Mouse (Mus musculus) embryonic facial prominence, embryonic 11.5 days (tissue): ENCODE data around the gene Gnb2. TPM values are rescaled to one million over a fixed set of nuclear protein-coding genes. Genes with fewer than 3 reads are reported as not detected.
A peak's percentile ranks its signal among the peaks of the same experiment; 100 is the strongest.

Experiments
- ATAC-seq: fragments of 200-750 bp; cut with Nextera tagmentation; replicated peaks from 2 replicates; pipeline ENCODE4 v1.8.0; 2017; ENCODE audit warnings: low read depth; ENCODE audit not compliant: insufficient number of reproducible peaks, low FRiP score, low TSS enrichment
- DNase-seq: peaks from one replicate; pipeline ENCODE4 v3.0.0-alpha.2; 2015; ENCODE audit warnings: low spot score
- H3K27ac ChIP-seq: fragments of 300-500 bp; sonication (generic); replicated peaks from 2 replicates; pipeline ENCODE4 v1.5.1; 2014; ENCODE audit warnings: mild to moderate bottlenecking, low read depth, low read length, control low read depth
- H3K27me3 ChIP-seq: fragments of 300-500 bp; sonication (generic); 2 replicates; pipeline ENCODE4 v1.6.1; 2014; ENCODE audit warnings: mild to moderate bottlenecking, low read length, moderate library complexity, mixed read lengths; ENCODE audit not compliant: control insufficient read depth, insufficient read depth
- H3K36me3 ChIP-seq: fragments of 300-500 bp; sonication (generic); replicated peaks from 2 replicates; pipeline ENCODE4 v1.6.1; 2014; ENCODE audit warnings: low read depth, mild to moderate bottlenecking, low read length, moderate library complexity, mixed read lengths; ENCODE audit not compliant: control insufficient read depth, insufficient read depth
- H3K4me1 ChIP-seq: fragments of 300-500 bp; sonication (generic); 2 replicates; pipeline ENCODE4 v1.6.1; 2014; ENCODE audit warnings: low read length, mixed read lengths; ENCODE audit not compliant: control insufficient read depth, insufficient read depth
- H3K4me2 ChIP-seq: fragments of 300-500 bp; sonication (generic); 2 replicates; pipeline ENCODE4 v1.6.1; 2014; ENCODE audit warnings: low read depth, mild to moderate bottlenecking, control low read depth, low read length, moderate library complexity
- H3K4me3 ChIP-seq: fragments of 300-500 bp; sonication (generic); 2 replicates; pipeline ENCODE4 v1.5.1; 2014; ENCODE audit warnings: low read depth, low read length, control low read depth
- H3K9ac ChIP-seq: fragments of 300-500 bp; sonication (generic); replicated peaks from 2 replicates; pipeline ENCODE4 v1.6.1; 2014; ENCODE audit warnings: mild to moderate bottlenecking, control low read depth, low read length
- H3K9me3 ChIP-seq: fragments of 300-500 bp; sonication (generic); replicated peaks from 2 replicates; pipeline ENCODE4 v1.6.1; 2016; ENCODE audit warnings: mild to moderate bottlenecking, low read length, inconsistent platforms, mixed read lengths; ENCODE audit not compliant: control insufficient read depth
- WGBS: fragments of 180-500 bp; shearing (Covaris S2); extraction: QIAGEN DNeasy Blood & Tissue Kit; methylation state at CpG from one replicate; pipeline ENCODE4 v1.1.7; 2014; 5-methylcytosine and 5-hydroxymethylcytosine counted together
- polyA plus RNA-seq: library from polyadenylated mRNA; unstranded; fragments of >200 nt; fragmentation: Nextera tagmentation; extraction: Ambion mirVana; gene quantifications from 2 replicates; pipeline ENCODE4 v1.2.1, GENCODE M21; 2014

The Gnb2 gene
- polyA plus RNA-seq, 1 experiment from 2014 or later: 367 TPM

DNA sequence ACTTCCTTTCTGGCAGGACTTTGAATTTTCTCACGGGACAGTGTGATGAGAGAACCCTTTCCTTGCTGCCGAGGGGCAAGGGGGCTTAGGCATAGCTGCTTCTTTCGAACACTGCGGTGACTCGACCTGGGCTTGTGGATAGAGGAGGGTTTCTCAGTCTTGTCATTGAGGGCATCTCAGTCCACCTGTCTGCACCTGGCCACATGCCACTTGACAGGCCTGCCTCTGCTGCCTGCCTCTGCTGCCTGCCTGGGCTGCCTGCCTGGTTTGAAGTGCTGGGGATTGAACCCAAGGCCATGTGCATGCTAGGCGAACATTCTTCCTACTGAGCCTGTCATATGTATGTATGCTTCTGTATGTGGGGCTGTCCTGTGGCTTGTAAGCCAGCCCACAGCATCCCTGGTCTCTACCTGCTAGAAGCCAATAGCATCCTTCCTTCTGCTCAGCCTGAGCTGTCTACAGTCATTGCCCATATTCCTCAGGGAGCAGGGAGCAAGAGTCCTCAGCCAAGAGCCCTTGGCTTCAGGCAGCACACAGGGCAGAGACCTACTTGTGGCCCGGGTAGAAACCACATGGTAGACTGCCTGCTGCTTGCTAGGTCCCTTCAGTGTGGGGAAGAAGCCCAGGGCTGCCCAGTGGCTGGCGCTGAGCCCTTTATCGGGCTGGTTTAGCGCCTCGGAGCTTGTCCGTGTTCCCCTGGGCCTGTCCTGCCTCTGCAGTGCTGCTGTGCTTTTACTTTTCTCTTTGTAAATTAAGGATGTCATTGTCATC is 19.2 kb downstream of the Gnb2 start:
- Histone ChIP-seq H3K4me1 (peaks cover 3% of the 10 kb centered on the region; the same call in 1 of the 2 replicates), H3K27me3 (no peaks in the 10 kb centered on the region), H3K36me3 (peaks cover 1% of the 10 kb centered on the region; the same call in 1 of the 2 replicates), H3K4me3 (no peak overlapping the region), H3K27ac (no peak overlapping the region), H3K4me2 (no peak overlapping the region), H3K9me3 (no peaks in the 10 kb centered on the region), H3K9ac (no peak overlapping the region)
- ATAC-seq (no peak), DNase-seq (no peak)
- WGBS: 87% methylated on average over 12 of the region's 12 CpGs

DNA sequence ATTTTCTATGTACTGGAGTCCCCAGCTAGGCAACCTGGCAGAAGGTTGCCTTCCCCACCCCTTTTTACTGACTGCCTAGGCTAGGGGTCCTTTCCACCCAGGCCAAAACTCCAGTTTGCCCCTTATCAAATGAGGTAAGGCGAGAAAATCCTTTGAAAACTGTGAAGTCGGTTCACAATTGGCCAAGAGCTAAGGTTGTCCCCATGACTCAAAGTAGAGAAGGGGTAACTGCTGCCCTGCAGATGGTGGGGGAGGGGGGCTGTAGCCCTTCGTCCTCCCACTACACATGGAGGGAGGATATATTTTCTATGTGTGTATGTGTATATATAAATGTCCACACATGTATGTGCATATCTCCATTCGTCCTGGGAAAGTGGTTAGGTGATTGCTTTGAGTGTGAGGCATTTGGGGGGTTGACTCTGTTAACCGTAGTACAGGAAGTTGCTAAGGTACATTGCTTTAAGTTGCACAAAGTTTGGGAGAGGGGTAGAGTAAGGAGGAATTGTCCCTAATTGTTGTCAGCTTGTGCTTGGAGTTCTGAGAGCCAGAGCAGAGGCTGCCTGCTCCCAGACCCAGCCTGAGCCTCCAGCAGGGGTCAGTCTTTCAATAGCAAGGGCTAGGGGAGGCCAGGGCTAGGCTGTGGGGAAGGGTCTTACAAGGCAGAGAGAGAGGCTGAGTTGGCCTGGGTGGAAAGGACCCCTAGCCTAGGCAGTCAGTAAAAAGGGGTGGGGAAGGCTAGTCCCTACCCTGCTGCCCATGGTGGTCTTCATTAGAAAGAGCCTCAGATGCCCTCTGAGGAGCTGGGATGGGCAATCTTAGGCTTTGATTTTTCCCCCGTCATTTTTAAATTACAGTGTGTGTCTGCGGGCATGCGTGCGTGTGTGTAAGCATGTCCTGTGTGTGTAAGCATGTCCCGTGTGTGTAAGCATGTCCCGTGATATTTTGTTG is 20.2 kb downstream of the Gnb2 start:
- H3K9ac ChIP-seq: no peak overlapping the region
- no peak overlapping the region for H3K4me3 ChIP-seq
- peaks cover 3% of the 10 kb centered on the region; the same call in 1 of the 2 replicates for H3K4me1 ChIP-seq
- WGBS: 74% methylated on average over 11 of the region's 11 CpGs
- H3K27ac ChIP-seq: no peak overlapping the region
- DNase-seq (peak; percentile 80), ATAC-seq (peak; percentile 54; the same call in 1 of the 2 replicates)
- no peaks in the 10 kb centered on the region for H3K27me3 ChIP-seq
- no peak overlapping the region for H3K4me2 ChIP-seq
- no peaks in the 10 kb centered on the region for H3K36me3 ChIP-seq
- H3K9me3 ChIP-seq: no peaks in the 10 kb centered on the region

DNA sequence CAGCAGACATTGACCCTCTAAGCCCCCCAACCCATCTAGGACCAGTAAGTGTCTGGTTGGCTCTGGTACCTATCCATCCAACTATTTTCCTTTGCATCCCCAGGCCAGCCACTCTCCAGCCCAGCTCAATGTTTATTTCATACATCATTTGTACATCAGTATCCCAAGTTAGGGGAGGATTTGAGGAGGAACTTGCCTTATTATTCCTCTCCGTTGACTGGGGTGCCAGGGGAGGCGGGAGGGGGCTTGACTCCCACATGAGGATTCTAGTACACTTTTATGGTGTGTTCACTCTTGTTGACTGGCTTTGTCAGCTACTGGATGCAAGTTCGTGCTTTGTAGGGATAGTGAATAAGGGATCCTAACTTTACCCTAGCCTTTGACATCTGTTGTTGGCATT is 21.6 kb downstream of the Gnb2 start:
- peak overlapping the region; percentile 65 for H3K4me2 ChIP-seq
- H3K27me3 ChIP-seq: no peaks in the 10 kb centered on the region
- H3K9me3 ChIP-seq: no peaks in the 10 kb centered on the region
- peaks cover 3% of the 10 kb centered on the region; the same call in 1 of the 2 replicates for H3K4me1 ChIP-seq
- ATAC-seq (no peak), DNase-seq (no peak)
- H3K27ac ChIP-seq: no peak overlapping the region
- H3K9ac ChIP-seq: peak overlapping the region; percentile 99
- H3K36me3 ChIP-seq: no peaks in the 10 kb centered on the region
- 75% methylated on average over 3 of the region's 3 CpGs for WGBS
- peak overlapping the region; percentile 99 for H3K4me3 ChIP-seq

DNA sequence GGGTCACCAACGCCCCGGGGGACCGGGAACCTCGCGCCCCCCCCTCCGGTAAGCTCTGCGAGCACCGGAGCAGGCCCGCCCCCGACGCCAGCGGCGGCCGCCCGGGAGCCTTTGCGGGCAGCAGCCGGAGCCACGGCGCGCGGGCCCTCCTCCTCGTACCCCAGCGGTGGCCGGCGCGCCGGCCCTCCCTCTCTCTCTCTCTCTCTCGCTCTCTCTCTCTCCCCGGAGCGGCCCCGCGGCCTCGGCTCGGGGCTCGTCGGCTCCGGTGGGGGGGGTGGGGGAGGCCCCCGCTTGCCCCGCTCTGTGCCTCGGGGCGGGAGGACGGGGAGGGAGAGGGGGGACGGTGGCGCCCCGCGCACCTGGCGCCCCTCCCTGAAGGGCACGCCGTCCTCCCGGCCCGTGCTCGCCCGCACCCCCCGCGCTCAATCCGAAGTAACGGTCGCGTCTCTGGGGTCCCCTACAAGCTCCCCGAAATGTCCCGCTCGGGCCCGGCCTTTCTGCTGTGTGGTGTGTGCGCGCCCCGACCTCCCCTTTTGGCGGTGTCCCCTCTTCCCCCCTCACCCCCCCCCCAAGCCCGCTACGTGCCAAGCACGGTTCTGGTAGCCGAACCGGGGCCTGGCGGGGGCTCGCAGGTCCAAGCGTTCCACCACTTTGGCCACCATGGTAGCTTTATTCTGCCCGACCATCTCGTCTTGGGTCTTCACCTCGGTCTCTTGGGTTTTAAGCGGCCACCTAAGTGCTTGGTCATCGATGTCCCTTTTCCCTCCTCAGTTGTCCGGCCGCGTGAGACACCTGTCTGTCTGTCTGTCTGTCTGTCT is 22.5 kb downstream of the Gnb2 start:
- DNase-seq (peak; percentile 17), ATAC-seq (no peak)
- Histone ChIP-seq H3K36me3 (no peaks in the 10 kb centered on the region), H3K4me2 (peak overlapping the region; percentile 65), H3K27me3 (no peaks in the 10 kb centered on the region), H3K9ac (peak overlapping the region; percentile 99), H3K4me1 (peaks cover 3% of the 10 kb centered on the region; the same call in 1 of the 2 replicates), H3K27ac (peak overlapping the region; percentile 84), H3K9me3 (no peaks in the 10 kb centered on the region), H3K4me3 (peak overlapping the region; percentile 99)
- WGBS: under 1% methylated on average over 46 of the region's 83 CpGs

DNA sequence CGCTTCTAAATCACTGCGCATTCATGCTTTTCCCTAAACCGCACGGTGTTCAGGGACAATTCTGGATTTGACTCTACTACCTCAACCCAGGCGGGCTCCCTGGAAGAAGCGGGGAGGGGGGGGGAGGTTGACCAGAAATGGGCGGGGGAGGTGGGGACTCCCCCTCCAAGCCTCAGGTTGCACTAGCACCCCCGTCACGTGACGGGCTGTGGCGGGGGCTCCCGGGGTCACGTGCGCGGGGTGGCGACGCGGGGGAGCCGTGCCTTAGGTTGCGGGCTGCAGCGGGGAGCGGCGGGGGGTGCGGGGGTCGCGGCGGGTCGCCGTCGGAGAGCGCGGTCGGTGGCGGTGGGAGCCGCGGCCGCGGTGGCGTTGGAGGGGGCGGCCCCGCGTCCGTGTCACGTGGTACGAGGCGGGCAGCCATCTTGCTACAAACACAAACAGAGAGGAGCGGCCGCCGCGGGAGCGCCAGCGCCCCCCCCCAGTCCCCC is 23.3 kb downstream of the Gnb2 start:
- Histone ChIP-seq H3K27ac (peak overlapping the region; percentile 84; the same call in 1 of the 2 replicates), H3K4me1 (peaks cover 3% of the 10 kb centered on the region; the same call in 1 of the 2 replicates), H3K27me3 (no peaks in the 10 kb centered on the region), H3K36me3 (no peaks in the 10 kb centered on the region), H3K9ac (peak overlapping the region; percentile 99), H3K4me3 (peak overlapping the region; percentile 99), H3K4me2 (peak overlapping the region; percentile 65), H3K9me3 (no peaks in the 10 kb centered on the region)
- 2% methylated on average over 16 of the region's 52 CpGs for WGBS
- DNase-seq: peak; percentile 74
- ATAC-seq: peak; percentile 25; the same call in 1 of the 2 replicates

DNA sequence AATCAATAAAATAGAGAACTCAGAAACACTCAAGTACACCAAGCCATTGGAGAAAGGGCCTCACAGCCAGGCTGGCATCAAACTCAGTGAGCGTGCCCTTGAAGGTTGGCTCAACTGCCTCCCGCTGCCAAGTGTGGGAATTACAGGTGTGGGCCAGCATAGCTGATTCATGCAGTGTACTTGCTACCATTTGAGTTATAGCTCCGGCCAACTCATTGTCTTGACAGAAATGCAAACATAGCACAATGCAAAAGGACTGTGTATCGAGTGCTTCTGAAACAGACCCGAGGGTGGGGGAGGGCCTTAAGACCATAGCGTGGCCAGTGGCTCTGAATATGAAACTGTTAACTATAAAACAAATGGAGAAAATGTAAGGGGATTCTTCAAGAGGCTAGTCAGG is 29.3 kb downstream of the Gnb2 start:
- Histone ChIP-seq H3K4me2 (no peak overlapping the region), H3K27ac (no peak overlapping the region), H3K4me1 (no peaks in the 10 kb centered on the region), H3K36me3 (no peaks in the 10 kb centered on the region), H3K9ac (no peak overlapping the region), H3K9me3 (no peaks in the 10 kb centered on the region), H3K27me3 (no peaks in the 10 kb centered on the region), H3K4me3 (no peak overlapping the region)
- WGBS: 88% methylated on average over 6 of the region's 6 CpGs
- DNase-seq (no peak), ATAC-seq (no peak)

DNA sequence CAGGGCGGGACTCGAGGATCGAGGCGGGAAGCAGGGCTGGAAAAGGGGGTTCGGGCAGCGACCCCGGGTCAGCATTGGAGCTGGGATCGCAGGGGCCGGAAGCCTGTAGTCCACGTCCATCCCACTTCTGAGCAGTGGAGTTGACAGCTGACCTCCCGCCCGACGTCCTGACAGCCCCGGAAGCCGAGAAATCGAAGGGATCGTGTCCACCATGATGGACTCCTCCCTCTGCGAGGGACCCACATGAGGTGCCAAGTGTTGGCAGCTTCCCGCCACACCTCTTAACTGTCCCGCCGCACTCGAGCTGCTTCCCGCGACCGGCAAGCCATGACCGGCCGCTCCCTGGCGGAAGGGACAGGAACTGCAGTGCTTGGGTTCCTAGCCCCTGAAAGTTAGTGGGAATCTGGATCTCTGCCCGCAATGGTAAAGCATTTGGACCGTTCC is 30.6 kb downstream of the Gnb2 start:
- Histone ChIP-seq H3K4me2 (peak overlapping the region; percentile 51), H3K4me3 (peak overlapping the region; percentile 38), H3K9me3 (no peaks in the 10 kb centered on the region), H3K27me3 (no peaks in the 10 kb centered on the region), H3K9ac (peak overlapping the region; percentile 61), H3K27ac (peak overlapping the region; percentile 48; the same call in 1 of the 2 replicates), H3K4me1 (no peaks in the 10 kb centered on the region), H3K36me3 (no peaks in the 10 kb centered on the region)
- ATAC-seq (peak; percentile 80), DNase-seq (peak; percentile 90)
- WGBS: 1% methylated on average over 28 of the region's 30 CpGs
